Comparison of ENCODE assay signal across 13 mouse cellular contexts in the genomic region with DNA sequence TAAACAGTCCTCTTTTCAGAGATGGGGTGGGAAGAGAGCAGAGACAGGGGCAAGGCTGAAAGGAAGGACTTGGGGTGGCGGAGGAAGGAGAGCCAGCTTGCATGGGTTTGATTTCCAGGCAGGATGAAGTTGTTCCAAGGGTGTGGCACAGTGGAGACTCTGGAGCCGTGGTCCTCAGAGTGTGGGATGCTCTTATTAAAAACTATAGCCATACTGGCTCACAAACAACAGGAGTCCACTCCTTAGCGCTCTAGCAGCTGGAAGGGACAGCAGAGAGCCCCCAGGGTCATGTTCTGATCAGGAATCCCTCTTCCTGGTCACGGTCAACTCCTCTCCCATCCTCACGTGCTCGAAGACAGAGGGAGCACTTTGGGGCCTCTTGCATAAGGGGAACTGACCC. TPM values are rescaled to one million over a fixed set of nuclear protein-coding genes. Genes with fewer than 3 reads are reported as not detected.
A peak's percentile ranks its signal among the peaks of the same experiment; 100 is the strongest.
DNase-seq lines count a peak whose midpoint lies in the region; ATAC-seq and TF ChIP-seq lines count a peak whose summit lies in the region.
"Had no signal": no experiment of that assay in that cellular context is flagged by ENCODE, and none has a peak within 500 bp of the region (broad histone marks: within the 10 kb centered on the region; RNA-seq: fewer than 3 reads in every experiment).

No protein-coding gene starts in this region.

- intact Hi-C loops in heart, adult 2 months (cut with DNase I), result loop anchor here (2.0 to 5.0 kb wide), 3 partner anchors 23 to 141 kb away; a partner anchor contains a TSS

- 53% methylated on average over 6 of the region's 6 CpGs for WGBS in kidney, postnatal 0 days
- 49% methylated on average over 6 of the region's 6 CpGs for WGBS in heart, adult 2 months
- 71% methylated on average over 6 of the region's 6 CpGs for WGBS in heart, embryonic 13.5 days

- H3K36me3 ChIP-seq in kidney, postnatal 0 days (ENCODE audit: insufficient read depth, low read length), result no peaks in the 10 kb centered on the region
- no peaks in the 10 kb centered on the region for H3K36me3 ChIP-seq in heart, adult 2 months (ENCODE audit: control insufficient read depth, insufficient read depth, low read length)
- no peaks in the 10 kb centered on the region for H3K36me3 ChIP-seq in heart, embryonic 13.5 days
- H3K36me3 ChIP-seq: liver, embryonic 13.5 days; midbrain, embryonic 13.5 days had no signal

- H3K4me3 ChIP-seq in kidney, postnatal 0 days (replicated peaks; ENCODE audit: low read depth, low read length), result no peak overlapping the region
- no peak overlapping the region for H3K4me3 ChIP-seq in heart, adult 2 months
- no peak overlapping the region for H3K4me3 ChIP-seq in heart, embryonic 13.5 days
- H3K4me3 ChIP-seq: erythroblast, embryonic 14.5 days; liver, embryonic 13.5 days; midbrain, embryonic 13.5 days had no signal

- no peak for DNase-seq in kidney, postnatal 0 days (ENCODE audit: low spot score)
- DNase-seq in kidney, adult 18-20 months, result no peak
- peak; percentile 49 for DNase-seq in heart, adult 2 months
- DNase-seq in skeletal muscle tissue, adult 2 months (ENCODE audit: low read depth, low spot score), result peak; percentile 68
- no peak for DNase-seq in adrenal gland, postnatal 36 days
- DNase-seq in spleen, adult 18-20 months, result no peak
- DNase-seq: cerebellum, adult 2 months; liver, embryonic 13.5 days; right cerebral cortex, postnatal 14 days had no signal

- no peak for TF ChIP-seq POLR2A in heart, adult 2 months (IDR thresholded peaks at IDR 0.05; ENCODE audit: insufficient read depth, low read depth, low read length)

- no peaks in the 10 kb centered on the region for H3K9me3 ChIP-seq in kidney, postnatal 0 days (replicated peaks; ENCODE audit: low read length)
- no peaks in the 10 kb centered on the region for H3K9me3 ChIP-seq in heart, embryonic 13.5 days
- H3K9me3 ChIP-seq: liver, embryonic 13.5 days; midbrain, embryonic 13.5 days had no signal

- H3K4me2 ChIP-seq in kidney, postnatal 0 days (ENCODE audit: low read length), result no peak overlapping the region
- no peak overlapping the region for H3K4me2 ChIP-seq in heart, embryonic 13.5 days
- H3K4me2 ChIP-seq: liver, embryonic 13.5 days; midbrain, embryonic 13.5 days had no signal

- no peak for TF ChIP-seq EP300 in heart, adult 2 months (IDR thresholded peaks at IDR 0.05; ENCODE audit: insufficient read depth, low read depth, low read length)

- peak overlapping the region; percentile 31; the same call in 1 of the 2 replicates for H3K27ac ChIP-seq in kidney, postnatal 0 days
- peak overlapping the region; percentile 71 for H3K27ac ChIP-seq in heart, adult 2 months
- peak overlapping the region; percentile 84 for H3K27ac ChIP-seq in heart, embryonic 13.5 days (replicated peaks)
- H3K27ac ChIP-seq: liver, embryonic 13.5 days; midbrain, embryonic 13.5 days had no signal

- no peak for ATAC-seq in kidney, postnatal 0 days (replicated peaks; ENCODE audit: low FRiP score, low read depth)
- ATAC-seq in heart, embryonic 13.5 days (ENCODE audit: extremely low read depth, insufficient number of reproducible peaks, low FRiP score, low TSS enrichment), result no peak
- ATAC-seq: Patski had no signal

- H3K9ac ChIP-seq in kidney, postnatal 0 days (ENCODE audit: low read depth, low read length), result no peak overlapping the region
- H3K9ac ChIP-seq in heart, adult 2 months (ENCODE audit: low read depth, low read length), result no peak overlapping the region
- peak overlapping the region; percentile 37; the same call in 1 of the 2 replicates for H3K9ac ChIP-seq in heart, embryonic 13.5 days
- H3K9ac ChIP-seq: liver, embryonic 13.5 days; midbrain, embryonic 13.5 days had no signal

- TF ChIP-seq CTCF in kidney, postnatal 0 days (IDR thresholded peaks at IDR 0.05; ENCODE audit: low read depth), result no peak
- TF ChIP-seq CTCF in heart, adult 2 months (IDR thresholded peaks at IDR 0.05), result no peak

- H3K4me1 ChIP-seq in kidney, postnatal 0 days (replicated peaks; ENCODE audit: insufficient read depth, low read length), result peaks cover 26% of the 10 kb centered on the region
- peaks cover 16% of the 10 kb centered on the region for H3K4me1 ChIP-seq in heart, adult 2 months (ENCODE audit: control insufficient read depth, insufficient read depth, low read length)
- H3K4me1 ChIP-seq in heart, embryonic 13.5 days, result peaks cover 52% of the 10 kb centered on the region

- H3K27me3 ChIP-seq in kidney, postnatal 0 days (ENCODE audit: insufficient read depth, low read length), result no peaks in the 10 kb centered on the region
- H3K27me3 ChIP-seq in heart, adult 2 months (ENCODE audit: control insufficient read depth, insufficient read depth, low read length), result no peaks in the 10 kb centered on the region
- no peaks in the 10 kb centered on the region for H3K27me3 ChIP-seq in heart, embryonic 13.5 days (replicated peaks)
- H3K27me3 ChIP-seq: liver, embryonic 13.5 days; midbrain, embryonic 13.5 days; Patski had no signal

- H3K79me2 ChIP-seq in heart, adult 2 months (replicated peaks; ENCODE audit: control insufficient read depth, insufficient read depth, low read length), result no peaks in the 10 kb centered on the region

RNA-seq across cellular contexts. Expression of a gene that starts 18.8 kb away (rescaled TPM):
- polyA plus RNA-seq in kidney, postnatal 0 days (2015; fragmentation: Nextera tagmentation; extraction: Ambion mirVana), result 1.1 and 1.3 TPM in 2 replicates
- total RNA-seq in heart, adult 2 months (2021), result under 1 TPM; 0.18 to 0.20 TPM
- 0.08 and 0.20 TPM in 2 replicates for polyA plus RNA-seq in heart, adult 2 months (2012; rRNA removed)
- 0.05 and 0.11 TPM in 2 replicates for polyA plus RNA-seq in heart, embryonic 13.5 days (2015; fragmentation: Nextera tagmentation; extraction: Ambion mirVana)
- under 1 TPM; 0.13 to 0.17 TPM for total RNA-seq in adrenal gland, postnatal 36 days (2021)
- polyA plus RNA-seq: erythroblast, embryonic 14.5 days; midbrain, embryonic 13.5 days; Patski had no signal

Comparison
In these comparisons a context has a peak if more than half of its experiments do, and no peak if none do; other contexts are left out.
1. DNase-seq: peak in heart, adult 2 months (2 of 2) and skeletal muscle tissue, adult 2 months (single experiment); none in kidney, postnatal 0 days (single experiment), kidney, adult 18-20 months (single experiment), adrenal gland, postnatal 36 days (0 of 2) and spleen, adult 18-20 months (0 of 2).
2. H3K27ac ChIP-seq: peak in every context shown above with its lines; median percentile 84 in heart, embryonic 13.5 days; 71 in heart, adult 2 months; 31 in kidney, postnatal 0 days.